26 mouse cellular contexts compared by ENCODE assay signal in the genomic region with DNA sequence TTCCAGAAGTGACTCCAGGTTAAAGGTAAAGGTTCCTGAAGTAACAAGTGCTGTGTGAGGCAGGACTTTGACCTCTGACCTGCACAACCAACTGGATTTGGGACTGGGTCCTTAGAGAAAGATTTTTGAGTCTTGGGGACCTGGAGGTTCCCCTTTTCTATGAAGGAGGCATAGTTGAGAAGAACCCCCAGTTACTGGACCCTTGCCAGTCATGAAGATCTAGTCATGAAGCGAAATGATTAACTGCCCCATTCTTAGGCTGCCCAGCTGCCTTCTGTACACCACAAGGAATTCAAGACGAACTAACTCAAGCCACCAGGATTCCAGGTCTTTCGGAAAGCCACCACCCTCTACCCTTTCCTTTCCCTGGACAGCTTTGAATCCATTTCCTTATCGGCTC. TPM values are rescaled to one million over a fixed set of nuclear protein-coding genes. Genes with fewer than 3 reads are reported as not detected.
"Had no signal": no experiment of that assay in that cellular context is flagged by ENCODE, and none has a peak within 500 bp of the region (broad histone marks: within the 10 kb centered on the region; RNA-seq: fewer than 3 reads in every experiment).

No protein-coding gene starts in this region.

- H3K36me3 ChIP-seq: heart, embryonic 10.5 days; heart, embryonic 12.5 days; intestine, embryonic 15.5 days; kidney, embryonic 15.5 days; liver, embryonic 13.5 days had no signal

- H3K4me2 ChIP-seq: heart, embryonic 12.5 days; hindbrain, embryonic 12.5 days; hindbrain, embryonic 14.5 days; intestine, embryonic 15.5 days; kidney, embryonic 15.5 days; limb, embryonic 12.5 days; liver, embryonic 13.5 days had no signal

- H3K9me3 ChIP-seq: heart, embryonic 10.5 days; heart, embryonic 12.5 days; hindbrain, embryonic 10.5 days; hindbrain, embryonic 12.5 days; intestine, embryonic 15.5 days; kidney, embryonic 15.5 days; limb, embryonic 10.5 days; limb, embryonic 12.5 days; liver, embryonic 13.5 days had no signal

- H3K27me3 ChIP-seq: hindbrain, embryonic 12.5 days; intestine, embryonic 15.5 days; kidney, embryonic 15.5 days; limb, embryonic 12.5 days had no signal

- H3K9ac ChIP-seq: heart, embryonic 12.5 days; hindbrain, embryonic 12.5 days; hindbrain, embryonic 14.5 days; intestine, embryonic 15.5 days; kidney, embryonic 15.5 days; limb, embryonic 12.5 days; liver, embryonic 13.5 days had no signal

- DNase-seq: gastrocnemius, adult 2 months; gastrocnemius, postnatal 10 days; gastrocnemius, postnatal 25 days; heart, adult 18-20 months; heart, postnatal 10 days; heart, postnatal 4 days; kidney, adult 18-20 months; kidney, adult 8-10 months; kidney, postnatal 14 days; liver; liver, embryonic 13.5 days had no signal

- H3K4me3 ChIP-seq: gastrocnemius, adult 2 months; heart, embryonic 10.5 days; heart, embryonic 12.5 days; hindbrain, embryonic 10.5 days; hindbrain, embryonic 12.5 days; intestine, embryonic 15.5 days; kidney, embryonic 15.5 days; layer of hippocampus, adult 2 months; left cerebral cortex, adult 2 months; limb, embryonic 10.5 days; limb, embryonic 12.5 days; liver, embryonic 13.5 days had no signal

- ATAC-seq: hindbrain, embryonic 16.5 days; inflammation-experienced regulatory T-cells, adult 6 months; intestine, embryonic 15.5 days; intestine, postnatal 0 days had no signal

- H3K27ac ChIP-seq: gastrocnemius, adult 2 months; heart, embryonic 10.5 days; hindbrain, embryonic 10.5 days; hindbrain, embryonic 12.5 days; hindbrain, embryonic 14.5 days; intestine, embryonic 15.5 days; kidney, embryonic 15.5 days; kidney, postnatal 0 days; layer of hippocampus, adult 2 months; left cerebral cortex, adult 2 months; limb, embryonic 10.5 days; limb, embryonic 12.5 days; liver, embryonic 13.5 days had no signal

- H3K4me1 ChIP-seq: intestine, embryonic 15.5 days; liver, embryonic 13.5 days had no signal

RNA-seq across cellular contexts. Expression of a gene that starts 50.0 kb away (rescaled TPM):
- polyA plus RNA-seq: inflammation-experienced regulatory T-cells, adult 6 months; liver, embryonic 13.5 days had no signal

RNA-seq across cellular contexts. Expression of a gene that starts 57.5 kb away (rescaled TPM):
- polyA plus RNA-seq: heart, embryonic 12.5 days; hindbrain, embryonic 14.5 days; liver, embryonic 13.5 days had no signal
